In the genomic region with DNA sequence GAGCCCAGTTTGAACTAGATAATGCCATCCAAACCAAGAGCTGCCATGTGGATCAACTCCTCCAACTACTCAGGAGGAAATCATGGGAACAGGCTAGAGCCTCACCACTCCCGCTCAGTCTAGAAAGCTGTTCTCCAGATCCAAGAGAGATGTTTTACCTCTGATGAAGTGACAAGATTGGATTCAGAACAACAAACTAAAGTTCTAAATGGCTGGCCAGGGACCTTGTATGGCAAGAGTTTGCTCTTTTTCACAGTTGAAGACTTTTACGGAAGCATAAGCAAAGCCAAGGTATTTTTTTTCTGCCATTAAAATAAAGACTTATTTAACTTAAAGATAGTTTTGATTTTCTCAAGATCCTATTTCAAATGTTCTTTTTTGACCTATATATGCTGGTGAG, we compare ENCODE assay signal across 29 mouse cellular contexts.
"Had no signal": no experiment of that assay in that cellular context is flagged by ENCODE, and none has a peak within 500 bp of the region (broad histone marks: within the 10 kb centered on the region; RNA-seq: fewer than 3 reads in every experiment).

No protein-coding gene starts in this region.

- H3K4me1 ChIP-seq: embryonic facial prominence, embryonic 10.5 days; embryonic facial prominence, embryonic 12.5 days; embryonic facial prominence, embryonic 13.5 days; embryonic facial prominence, embryonic 15.5 days; forebrain, embryonic 10.5 days; forebrain, embryonic 12.5 days; forebrain, embryonic 13.5 days; forebrain, embryonic 15.5 days had no signal

- H3K27ac ChIP-seq: embryonic facial prominence, embryonic 10.5 days; embryonic facial prominence, embryonic 12.5 days; embryonic facial prominence, embryonic 13.5 days; embryonic facial prominence, embryonic 15.5 days; forebrain, embryonic 10.5 days; forebrain, embryonic 12.5 days; forebrain, embryonic 13.5 days; forebrain, embryonic 15.5 days; gastrocnemius, adult 2 months; heart, adult 2 months had no signal

- ATAC-seq: forebrain, embryonic 13.5 days; forebrain, embryonic 14.5 days; forebrain, embryonic 15.5 days; forebrain, embryonic 16.5 days; forebrain, postnatal 0 days had no signal

- DNase-seq: cerebellum, adult 2 months; cerebellum, adult 8-10 months; cerebellum, adult 9-10 months; cerebellum, adult 9-11 months; cerebellum, postnatal 10 days; cerebellum, postnatal 14 days; cerebellum, postnatal 25 days; cerebellum, postnatal 36 days; embryo, embryonic 11 days; forebrain, postnatal 0 days; gastrocnemius, adult 2 months; gastrocnemius, postnatal 10 days; gastrocnemius, postnatal 14 days; gastrocnemius, postnatal 25 days; gastrocnemius, postnatal 36 days; heart, adult 11 months; heart, adult 18-20 months; heart, adult 2 months had no signal

- H3K27me3 ChIP-seq: embryonic facial prominence, embryonic 12.5 days; embryonic facial prominence, embryonic 13.5 days; embryonic facial prominence, embryonic 15.5 days; forebrain, embryonic 12.5 days; forebrain, embryonic 13.5 days; forebrain, embryonic 15.5 days had no signal

- H3K4me3 ChIP-seq: embryonic facial prominence, embryonic 10.5 days; embryonic facial prominence, embryonic 12.5 days; embryonic facial prominence, embryonic 13.5 days; embryonic facial prominence, embryonic 15.5 days; erythroblast, embryonic 14.5 days; forebrain, embryonic 10.5 days; forebrain, embryonic 12.5 days; forebrain, embryonic 13.5 days; forebrain, embryonic 15.5 days; gastrocnemius, adult 2 months; heart, adult 2 months had no signal

- H3K36me3 ChIP-seq: embryonic facial prominence, embryonic 10.5 days; embryonic facial prominence, embryonic 12.5 days; embryonic facial prominence, embryonic 13.5 days; embryonic facial prominence, embryonic 15.5 days; forebrain, embryonic 10.5 days; forebrain, embryonic 12.5 days; forebrain, embryonic 15.5 days had no signal

- H3K9me3 ChIP-seq: embryonic facial prominence, embryonic 10.5 days; embryonic facial prominence, embryonic 12.5 days; embryonic facial prominence, embryonic 13.5 days; embryonic facial prominence, embryonic 15.5 days; forebrain, embryonic 10.5 days; forebrain, embryonic 12.5 days; forebrain, embryonic 13.5 days; forebrain, embryonic 15.5 days had no signal

- H3K4me2 ChIP-seq: embryonic facial prominence, embryonic 12.5 days; embryonic facial prominence, embryonic 13.5 days; embryonic facial prominence, embryonic 15.5 days; forebrain, embryonic 12.5 days; forebrain, embryonic 13.5 days; forebrain, embryonic 15.5 days had no signal

- H3K9ac ChIP-seq: embryonic facial prominence, embryonic 12.5 days; embryonic facial prominence, embryonic 13.5 days; embryonic facial prominence, embryonic 15.5 days; forebrain, embryonic 12.5 days; forebrain, embryonic 13.5 days; forebrain, embryonic 15.5 days; forebrain, postnatal 0 days had no signal
